In the genomic region with DNA sequence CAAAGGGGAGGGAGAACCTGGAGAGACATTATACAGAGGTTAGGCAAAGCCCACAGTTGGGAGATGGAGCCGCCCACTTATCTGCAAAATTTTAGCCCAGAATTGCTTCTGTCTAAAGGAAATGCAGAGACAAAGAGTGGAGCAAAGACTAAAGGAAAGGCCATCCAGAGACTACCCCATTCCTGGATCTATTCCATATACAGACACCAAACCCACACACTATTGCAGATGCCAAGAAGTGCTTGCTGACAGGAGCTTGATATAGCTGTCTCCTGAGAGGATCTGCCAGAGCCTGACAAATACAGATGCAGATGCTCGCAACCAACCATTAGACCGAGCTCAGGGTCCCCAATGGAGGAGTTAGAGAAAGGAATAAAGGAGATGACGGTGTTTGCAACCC, we compare ENCODE assay signal across 17 mouse cellular contexts.
"Had no signal": no experiment of that assay in that cellular context is flagged by ENCODE, and none has a peak within 500 bp of the region (broad histone marks: within the 10 kb centered on the region; RNA-seq: fewer than 3 reads in every experiment).

No protein-coding gene starts in this region.

- DNase-seq: gastrocnemius, adult 2 months; gastrocnemius, postnatal 10 days; gastrocnemius, postnatal 25 days; heart, adult 18-20 months; heart, postnatal 10 days; heart, postnatal 4 days; kidney, adult 11 months; kidney, adult 2 months; kidney, adult 9 months; kidney, postnatal 14 days; kidney, postnatal 36 days; layer of hippocampus, adult 9-11 months; layer of hippocampus, postnatal 36 days; left cerebral cortex, postnatal 4 days had no signal

- ATAC-seq: hindbrain, embryonic 16.5 days; intestine, embryonic 16.5 days; liver, embryonic 12.5 days had no signal
